In the genomic region with DNA sequence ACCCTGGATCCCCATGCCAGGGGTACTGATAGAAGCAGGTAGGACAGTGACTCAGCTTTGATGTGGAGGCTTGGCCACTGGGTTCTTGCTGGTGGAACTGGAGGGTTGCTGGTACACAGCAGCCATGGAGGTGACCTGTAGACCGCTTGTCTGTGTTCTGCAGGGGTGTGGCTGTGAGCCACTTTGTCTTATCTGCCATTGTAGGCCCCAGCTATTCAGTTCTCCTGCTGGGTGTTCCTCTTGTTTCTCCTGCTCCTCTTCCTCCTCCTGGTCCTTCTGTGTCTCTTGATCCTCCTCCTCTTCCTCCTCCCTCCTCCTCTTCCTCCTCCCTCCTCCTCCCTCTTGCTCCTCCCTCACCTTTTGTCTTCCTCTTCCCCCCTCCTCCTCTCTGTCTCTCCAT, we compare ENCODE assay signal across 11 mouse cellular contexts.
A peak's percentile ranks its signal among the peaks of the same experiment; 100 is the strongest.
DNase-seq lines count a peak whose midpoint lies in the region; ATAC-seq lines count a peak whose summit lies in the region.
"Had no signal": no experiment of that assay in that cellular context is flagged by ENCODE, and none has a peak within 500 bp of the region (broad histone marks: within the 10 kb centered on the region; RNA-seq: fewer than 3 reads in every experiment).

No protein-coding gene starts in this region.

- no peaks in the 10 kb centered on the region for H3K9me3 ChIP-seq in heart, embryonic 11.5 days (replicated peaks; ENCODE audit: control insufficient read depth, low read length)
- no peaks in the 10 kb centered on the region for H3K9me3 ChIP-seq in midbrain, embryonic 10.5 days (replicated peaks)
- no peaks in the 10 kb centered on the region for H3K9me3 ChIP-seq in midbrain, embryonic 15.5 days
- no peaks in the 10 kb centered on the region for H3K9me3 ChIP-seq in forebrain, embryonic 14.5 days (replicated peaks; ENCODE audit: control insufficient read depth, low read length)

- peaks cover 76% of the 10 kb centered on the region for H3K4me1 ChIP-seq in heart, embryonic 11.5 days (ENCODE audit: control insufficient read depth, insufficient read depth, low read length)
- peaks cover 96% of the 10 kb centered on the region for H3K4me1 ChIP-seq in midbrain, embryonic 10.5 days
- peaks cover 79% of the 10 kb centered on the region for H3K4me1 ChIP-seq in midbrain, embryonic 15.5 days
- H3K4me1 ChIP-seq in forebrain, embryonic 14.5 days (ENCODE audit: control insufficient read depth, insufficient read depth, low read length), result peaks cover 74% of the 10 kb centered on the region

- H3K27ac ChIP-seq in heart, embryonic 11.5 days (ENCODE audit: low read depth, low read length), result peak overlapping the region; percentile 90
- H3K27ac ChIP-seq in midbrain, embryonic 10.5 days (replicated peaks), result peak overlapping the region; percentile 55; the same call in 1 of the 2 replicates
- no peak overlapping the region for H3K27ac ChIP-seq in midbrain, embryonic 15.5 days
- peak overlapping the region; percentile 14; the same call in 1 of the 2 replicates for H3K27ac ChIP-seq in forebrain, embryonic 14.5 days (ENCODE audit: low read depth, low read length)
- H3K27ac ChIP-seq: kidney, postnatal 0 days had no signal

- 65% methylated on average over 1 of the region's 1 CpGs for WGBS in heart, embryonic 11.5 days (ENCODE audit: insufficient replicate concordance)
- 73% methylated on average over 1 of the region's 1 CpGs for WGBS in midbrain, embryonic 10.5 days
- 47% methylated on average over 1 of the region's 1 CpGs for WGBS in midbrain, embryonic 15.5 days
- 100% methylated on average over 1 of the region's 1 CpGs for WGBS in forebrain, embryonic 14.5 days

- H3K4me3 ChIP-seq in heart, embryonic 11.5 days (ENCODE audit: low read depth, low read length), result no peak overlapping the region
- no peak overlapping the region for H3K4me3 ChIP-seq in midbrain, embryonic 10.5 days
- H3K4me3 ChIP-seq in midbrain, embryonic 15.5 days, result no peak overlapping the region
- H3K4me3 ChIP-seq in forebrain, embryonic 14.5 days (ENCODE audit: low read depth, low read length), result no peak overlapping the region

- no peaks in the 10 kb centered on the region for H3K36me3 ChIP-seq in heart, embryonic 11.5 days (ENCODE audit: control insufficient read depth, insufficient read depth, low read length)
- H3K36me3 ChIP-seq in midbrain, embryonic 10.5 days, result no peaks in the 10 kb centered on the region
- H3K36me3 ChIP-seq in midbrain, embryonic 15.5 days (replicated peaks), result no peaks in the 10 kb centered on the region
- no peaks in the 10 kb centered on the region for H3K36me3 ChIP-seq in forebrain, embryonic 14.5 days (ENCODE audit: control insufficient read depth, insufficient read depth, low read length)

- H3K4me2 ChIP-seq in heart, embryonic 11.5 days, result peak overlapping the region; percentile 40; the same call in 1 of the 2 replicates
- H3K4me2 ChIP-seq in midbrain, embryonic 15.5 days, result no peak overlapping the region
- H3K4me2 ChIP-seq in forebrain, embryonic 14.5 days (ENCODE audit: low read length), result no peak overlapping the region

- H3K27me3 ChIP-seq in heart, embryonic 11.5 days (ENCODE audit: control insufficient read depth, insufficient read depth, low read length), result no peaks in the 10 kb centered on the region
- peaks cover 90% of the 10 kb centered on the region for H3K27me3 ChIP-seq in midbrain, embryonic 10.5 days (ENCODE audit: low read depth, poor library complexity, severe bottlenecking)
- no peaks in the 10 kb centered on the region for H3K27me3 ChIP-seq in midbrain, embryonic 15.5 days (replicated peaks)
- H3K27me3 ChIP-seq in forebrain, embryonic 14.5 days (replicated peaks; ENCODE audit: control insufficient read depth, insufficient read depth, low read length), result no peaks in the 10 kb centered on the region

- ATAC-seq in heart, embryonic 11.5 days (replicated peaks; ENCODE audit: insufficient number of reproducible peaks, low FRiP score, low TSS enrichment), result no peak
- no peak for ATAC-seq in midbrain, embryonic 15.5 days (replicated peaks)
- ATAC-seq in forebrain, embryonic 14.5 days, result no peak
- ATAC-seq in megakaryocyte-erythroid progenitor cell, adult 5-6 weeks (replicated peaks; ENCODE audit: low FRiP score, low TSS enrichment, poor library complexity, severe bottlenecking), result peak; percentile 61

- H3K9ac ChIP-seq in heart, embryonic 11.5 days (ENCODE audit: low read depth, low read length), result peak overlapping the region; percentile 43
- no peak overlapping the region for H3K9ac ChIP-seq in midbrain, embryonic 15.5 days
- H3K9ac ChIP-seq in forebrain, embryonic 14.5 days (ENCODE audit: low read length), result peak overlapping the region; percentile 32; the same call in 1 of the 2 replicates

- no peak for DNase-seq in heart, postnatal 4 days
- DNase-seq in midbrain, embryonic 10.5 days (ENCODE audit: low spot score), result no peak
- DNase-seq in forebrain, embryonic 14.5 days (ENCODE audit: low spot score), result no peak
- DNase-seq in spleen, postnatal 36 days (ENCODE audit: low spot score in 2 of 2), result no peak
- no peak for DNase-seq in frontal cortex, postnatal 14 days (ENCODE audit: low spot score in 2 of 2)
- DNase-seq: cerebellum, adult 18-20 months; midbrain, embryonic 14.5 days had no signal
